ENCODE assay signal across 12 mouse cellular contexts in genomic region chr10:118979339-118979738, GRCm38 (mm10).
DNase-seq lines count a peak whose midpoint lies in the region; ATAC-seq and TF ChIP-seq lines count a peak whose summit lies in the region.
"Had no signal": no experiment of that assay in that cellular context is flagged by ENCODE, and none has a peak within 500 bp of the region (broad histone marks: within the 10 kb centered on the region; RNA-seq: fewer than 3 reads in every experiment).

No protein-coding gene starts in this region.

- H3K4me1 ChIP-seq in hindbrain, postnatal 0 days (ENCODE audit: insufficient read depth, low read length): peaks cover 4% of the 10 kb centered on the region; the same call in 1 of the 2 replicates
- H3K4me1 ChIP-seq in hindbrain, embryonic 12.5 days: peaks cover 6% of the 10 kb centered on the region; the same call in 1 of the 2 replicates
- peaks cover 22% of the 10 kb centered on the region for H3K4me1 ChIP-seq in limb, embryonic 10.5 days
- no peaks in the 10 kb centered on the region for H3K4me1 ChIP-seq in stomach, embryonic 16.5 days (ENCODE audit: control insufficient read depth, insufficient read depth, low read length)
- H3K4me1 ChIP-seq in forebrain, embryonic 15.5 days: 0 out of 2 replicates have a peak, but pooled peaks cover 3% of the 10 kb centered on the region
- H3K4me1 ChIP-seq: liver, embryonic 15.5 days had no signal

- H3K9ac ChIP-seq in hindbrain, postnatal 0 days (replicated peaks; ENCODE audit: low read length): no peak overlapping the region
- no peak overlapping the region for H3K9ac ChIP-seq in hindbrain, embryonic 12.5 days
- H3K9ac ChIP-seq in stomach, embryonic 16.5 days (ENCODE audit: low read length): no peak overlapping the region
- H3K9ac ChIP-seq in forebrain, embryonic 15.5 days (replicated peaks): no peak overlapping the region
- H3K9ac ChIP-seq: hindbrain, embryonic 15.5 days; liver, embryonic 15.5 days had no signal

- ATAC-seq in hindbrain, postnatal 0 days: no peak
- ATAC-seq in hindbrain, embryonic 12.5 days (ENCODE audit: low FRiP score): no peak
- ATAC-seq in stomach, embryonic 16.5 days (ENCODE audit: insufficient read depth, low FRiP score): peak; percentile 70; the same call in 1 of the 2 replicates
- ATAC-seq in forebrain, embryonic 15.5 days (replicated peaks): no peak

- H3K27ac ChIP-seq in hindbrain, postnatal 0 days: no peak overlapping the region
- H3K27ac ChIP-seq in hindbrain, embryonic 12.5 days: no peak overlapping the region
- peak overlapping the region; percentile 42; the same call in 1 of the 2 replicates for H3K27ac ChIP-seq in limb, embryonic 10.5 days
- no peak overlapping the region for H3K27ac ChIP-seq in stomach, embryonic 16.5 days (ENCODE audit: low read length)
- no peak overlapping the region for H3K27ac ChIP-seq in forebrain, embryonic 15.5 days (replicated peaks)
- H3K27ac ChIP-seq: forebrain, embryonic 10.5 days; hindbrain, embryonic 15.5 days; liver, embryonic 15.5 days had no signal

- H3K9me3 ChIP-seq in hindbrain, postnatal 0 days (ENCODE audit: low read length): no peaks in the 10 kb centered on the region
- H3K9me3 ChIP-seq in hindbrain, embryonic 12.5 days (replicated peaks): peaks cover 4% of the 10 kb centered on the region; the same call in 1 of the 2 replicates
- H3K9me3 ChIP-seq in limb, embryonic 10.5 days (replicated peaks): 0 out of 2 replicates have a peak, but pooled peaks cover 3% of the 10 kb centered on the region
- no peaks in the 10 kb centered on the region; the same call in 1 of the 2 replicates for H3K9me3 ChIP-seq in stomach, embryonic 16.5 days (replicated peaks; ENCODE audit: control insufficient read depth, low read length)
- H3K9me3 ChIP-seq in forebrain, embryonic 15.5 days: no peaks in the 10 kb centered on the region
- H3K9me3 ChIP-seq: hindbrain, embryonic 15.5 days; liver, embryonic 15.5 days had no signal

- H3K36me3 ChIP-seq in hindbrain, postnatal 0 days (ENCODE audit: insufficient read depth, low read length): no peaks in the 10 kb centered on the region
- no peaks in the 10 kb centered on the region for H3K36me3 ChIP-seq in hindbrain, embryonic 12.5 days
- no peaks in the 10 kb centered on the region for H3K36me3 ChIP-seq in limb, embryonic 10.5 days
- no peaks in the 10 kb centered on the region for H3K36me3 ChIP-seq in stomach, embryonic 16.5 days (ENCODE audit: control insufficient read depth, insufficient read depth, low read length)
- H3K36me3 ChIP-seq in forebrain, embryonic 15.5 days: no peaks in the 10 kb centered on the region
- H3K36me3 ChIP-seq: forebrain, embryonic 10.5 days; G1E; hindbrain, embryonic 15.5 days; liver, embryonic 15.5 days had no signal

- H3K4me3 ChIP-seq in hindbrain, postnatal 0 days (ENCODE audit: low read length): no peak overlapping the region
- H3K4me3 ChIP-seq in hindbrain, embryonic 12.5 days: no peak overlapping the region
- H3K4me3 ChIP-seq in limb, embryonic 10.5 days: no peak overlapping the region
- no peak overlapping the region for H3K4me3 ChIP-seq in stomach, embryonic 16.5 days (replicated peaks; ENCODE audit: low read length)
- H3K4me3 ChIP-seq in forebrain, embryonic 15.5 days: no peak overlapping the region
- H3K4me3 ChIP-seq: forebrain, embryonic 10.5 days; hindbrain, embryonic 15.5 days; liver, embryonic 15.5 days had no signal

- no peak overlapping the region for H3K4me2 ChIP-seq in hindbrain, postnatal 0 days (ENCODE audit: low read depth, low read length)
- no peak overlapping the region for H3K4me2 ChIP-seq in hindbrain, embryonic 12.5 days (replicated peaks)
- no peak overlapping the region for H3K4me2 ChIP-seq in stomach, embryonic 16.5 days (ENCODE audit: low read depth, low read length)
- no peak overlapping the region for H3K4me2 ChIP-seq in forebrain, embryonic 15.5 days (replicated peaks)
- H3K4me2 ChIP-seq: hindbrain, embryonic 15.5 days; liver, embryonic 15.5 days had no signal

- 47% methylated on average over 13 of the region's 13 CpGs for WGBS in hindbrain, postnatal 0 days
- 57% methylated on average over 13 of the region's 13 CpGs for WGBS in hindbrain, embryonic 12.5 days
- 38% methylated on average over 13 of the region's 13 CpGs for WGBS in limb, embryonic 10.5 days
- 31% methylated on average over 13 of the region's 13 CpGs for WGBS in stomach, embryonic 16.5 days
- 61% methylated on average over 13 of the region's 13 CpGs for WGBS in forebrain, embryonic 15.5 days

- peak; percentile 28; the same call in 1 of the 2 replicates for TF ChIP-seq CTCF in hindbrain, postnatal 0 days (IDR thresholded peaks at IDR 0.05; ENCODE audit: low read depth)

- DNase-seq in hindbrain, postnatal 0 days (ENCODE audit: low spot score): peak; percentile 44
- peak; percentile 68 for DNase-seq in embryo, embryonic 10 days (ENCODE audit: low spot score)
- DNase-seq in limb, embryonic 10.5 days (ENCODE audit: low spot score): peak; percentile 55
- DNase-seq in spleen, adult 12 weeks (ENCODE audit: low spot score): no peak
- no peak for DNase-seq in adrenal gland, adult 2 months

- H3K27me3 ChIP-seq in hindbrain, postnatal 0 days (ENCODE audit: insufficient read depth, low read length): no peaks in the 10 kb centered on the region
- peaks cover 22% of the 10 kb centered on the region for H3K27me3 ChIP-seq in hindbrain, embryonic 12.5 days
- H3K27me3 ChIP-seq in limb, embryonic 10.5 days (ENCODE audit: low read depth, poor library complexity, severe bottlenecking): no peaks in the 10 kb centered on the region
- no peaks in the 10 kb centered on the region for H3K27me3 ChIP-seq in stomach, embryonic 16.5 days (ENCODE audit: control insufficient read depth, insufficient read depth, low read length)
- no peaks in the 10 kb centered on the region for H3K27me3 ChIP-seq in forebrain, embryonic 15.5 days
- H3K27me3 ChIP-seq: liver, embryonic 15.5 days had no signal

Comparison
In these comparisons a context has a peak if more than half of its experiments do, and no peak if none do; other contexts are left out.
1. DNase-seq: peak in hindbrain, postnatal 0 days (single experiment), embryo, embryonic 10 days (single experiment) and limb, embryonic 10.5 days (single experiment); none in spleen, adult 12 weeks (single experiment) and adrenal gland, adult 2 months (single experiment).